Mouse (Mus musculus) ovary, postnatal 14 days (tissue): ENCODE measurements at regions not wholly inside any gene's neighbourhood (a gene's known extent, or its start where the extent isn't known, plus 50 kb on each side); places are given as distances from the start of the nearest gene placed in this dataset.

Experiments used
- DNase-seq: peaks from one replicate; pipeline ENCODE4 v3.0.0; 2022; ENCODE audit warnings: low spot score

DNA sequence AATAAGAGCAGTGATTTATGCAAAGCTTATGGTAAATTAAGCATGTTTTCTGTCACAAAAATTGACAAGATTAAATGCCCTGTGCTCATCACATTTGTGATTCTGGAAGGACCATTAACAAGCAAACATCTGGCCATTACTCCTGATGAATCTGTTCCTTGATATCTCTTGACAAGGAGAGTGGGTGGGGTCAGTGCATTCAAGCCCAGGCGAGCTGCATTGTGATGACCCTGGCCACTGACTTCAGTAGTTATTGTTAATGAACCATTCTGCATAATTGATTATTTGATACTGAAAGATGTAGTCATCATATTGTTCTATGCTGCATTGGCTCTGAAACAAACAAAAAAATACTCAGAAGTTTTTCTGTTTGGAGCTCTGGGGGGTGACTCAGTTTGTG, 115.4 kb upstream of the Prmt6 start:
- no peak for DNase-seq

- DNase-seq: no peak
These were observed 111.1 kb upstream of the Prmt6 start for GRCm38 (mm10) chr3:110361900-110362299.

GRCm38 (mm10) chr3:110356822-110357594, 106.2 kb upstream of the Prmt6 start:
- DNase-seq: no peak

DNA sequence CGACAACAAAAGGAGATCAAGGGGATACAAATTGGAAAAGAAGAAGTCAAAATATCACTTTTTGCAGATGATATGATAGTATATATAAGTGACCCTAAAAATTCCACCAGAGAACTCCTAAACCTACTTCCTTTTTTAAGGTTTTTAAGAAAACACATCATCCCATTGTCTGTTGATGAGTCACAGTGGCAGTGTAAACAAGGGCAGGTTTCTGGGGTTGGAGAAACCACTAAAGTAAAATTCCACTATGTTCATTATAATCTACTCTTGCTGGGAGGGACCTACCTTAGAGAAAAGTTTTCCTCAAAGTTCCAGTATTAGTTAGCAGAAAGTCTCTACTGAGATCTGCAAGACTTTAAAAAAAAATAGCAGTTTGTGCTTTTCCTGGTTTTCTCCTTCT, 102.9 kb upstream of the Prmt6 start:
- no peak for DNase-seq

DNA sequence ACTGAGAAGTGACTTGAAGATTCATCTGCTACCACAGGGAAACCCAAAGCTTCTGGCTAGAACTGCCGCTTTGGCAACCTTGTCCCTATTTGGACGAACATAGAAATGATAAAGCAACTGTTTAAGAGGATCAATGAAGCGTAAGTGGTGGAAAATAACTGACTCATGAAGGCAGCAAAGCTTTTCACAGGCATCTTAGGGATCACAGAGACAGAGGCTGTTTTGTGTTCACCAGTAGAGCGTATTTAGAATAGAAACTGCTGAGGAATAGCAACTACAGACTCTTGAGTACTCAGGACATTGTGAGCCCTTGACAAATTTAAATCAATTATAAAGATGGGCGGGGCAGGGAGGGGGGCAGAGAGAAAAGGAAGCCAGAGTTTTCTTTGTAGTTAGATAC, 99.3 kb upstream of the Prmt6 start:
- DNase-seq: no peak

- no peak for DNase-seq
These were observed 98.6 kb upstream of the Prmt6 start for GRCm38 (mm10) chr3:110349446-110349845.

GRCm38 (mm10) chr3:110344846-110345245, 94.0 kb upstream of the Prmt6 start:
- no peak for DNase-seq

DNA sequence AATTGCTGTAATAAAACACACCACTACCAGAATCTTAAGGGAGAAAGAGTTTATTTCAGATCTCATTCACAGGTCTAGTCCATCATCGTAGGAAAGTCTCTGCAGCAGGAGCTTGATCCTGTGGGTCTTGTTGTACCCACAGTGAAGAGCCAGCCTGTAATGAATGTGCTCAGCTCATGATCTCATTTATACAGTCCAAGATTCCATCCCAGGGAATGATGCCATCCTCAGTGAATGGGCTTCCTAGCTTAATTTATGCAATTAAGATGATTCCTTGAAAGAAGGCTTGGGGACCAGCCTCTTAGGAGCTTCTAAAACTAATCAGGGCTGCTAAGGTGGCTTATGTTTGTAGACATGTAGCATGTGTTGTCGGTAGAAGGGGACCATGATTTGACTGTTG, 89.3 kb upstream of the Prmt6 start:
- DNase-seq: no peak

- no peak for DNase-seq
These were observed 88.3 kb upstream of the Prmt6 start for GRCm38 (mm10) chr3:110339026-110339606.

DNA sequence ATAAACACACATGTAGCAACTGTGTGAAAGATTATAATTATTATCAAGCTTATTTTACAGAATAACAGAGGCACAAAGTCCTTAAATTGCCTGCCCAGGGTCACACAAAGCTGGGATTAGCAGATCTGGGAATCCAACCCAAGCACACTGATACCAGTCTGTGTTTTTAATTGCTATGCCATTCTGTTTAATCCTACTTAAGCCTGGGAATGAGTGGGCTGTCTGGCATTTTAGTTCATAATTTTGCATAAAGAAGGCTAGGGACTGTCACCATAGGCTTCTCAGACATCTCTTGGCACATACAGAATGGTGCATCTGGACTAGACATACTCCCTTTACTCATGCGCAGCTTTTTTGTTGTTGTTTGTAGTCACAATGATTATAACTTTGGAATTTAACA, 78.4 kb upstream of the Prmt6 start:
- DNase-seq: no peak

DNA sequence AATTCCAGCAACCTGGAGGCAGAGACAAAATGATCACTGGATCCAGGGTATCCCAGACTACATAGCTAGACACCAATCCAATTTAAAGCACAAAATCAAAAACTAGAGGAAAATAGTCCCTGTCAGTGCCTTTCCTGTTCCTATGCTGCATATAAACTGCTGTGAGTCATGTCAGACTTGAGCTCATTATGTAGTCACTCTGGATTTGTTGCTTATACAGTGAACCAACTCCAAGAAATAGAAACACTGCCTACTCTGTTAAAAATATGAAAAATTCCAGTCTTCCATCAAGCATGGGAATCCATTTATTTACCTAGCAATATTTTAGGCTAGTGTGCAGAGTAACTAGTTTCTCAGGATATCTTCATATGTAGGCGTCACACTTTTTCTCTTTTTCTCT, 59.5 kb upstream of the Prmt6 start:
- no peak for DNase-seq

DNA sequence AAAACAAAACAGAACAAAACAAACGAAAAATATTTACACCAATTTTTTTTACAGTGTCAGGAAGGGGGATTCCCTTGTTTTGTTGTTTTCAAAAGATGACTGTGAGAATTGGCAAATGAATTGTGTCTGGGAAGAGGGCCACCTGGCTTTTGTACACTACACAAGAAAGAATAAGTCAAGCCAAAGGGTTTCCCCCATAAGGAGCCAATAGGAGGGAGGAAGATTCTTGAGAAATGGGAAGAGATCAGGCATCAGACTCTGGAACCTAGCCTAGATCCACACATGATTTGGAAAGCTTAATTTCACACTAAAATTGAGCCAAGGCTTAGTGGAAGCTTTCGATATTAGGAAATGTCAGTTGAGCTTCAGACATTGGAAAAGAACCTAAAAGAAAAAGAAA, 52.4 kb upstream of the Prmt6 start:
- DNase-seq: peak; percentile 15
